Mouse (Mus musculus) telencephalon, adult 2 months (tissue): ENCODE data around the gene Wfdc10.

Source experiments
- DNase-seq: peaks from one replicate; pipeline ENCODE4 v3.0.0-alpha.2; 2011; ENCODE audit warnings: low read depth, low spot score

The Wfdc10 gene

DNA sequence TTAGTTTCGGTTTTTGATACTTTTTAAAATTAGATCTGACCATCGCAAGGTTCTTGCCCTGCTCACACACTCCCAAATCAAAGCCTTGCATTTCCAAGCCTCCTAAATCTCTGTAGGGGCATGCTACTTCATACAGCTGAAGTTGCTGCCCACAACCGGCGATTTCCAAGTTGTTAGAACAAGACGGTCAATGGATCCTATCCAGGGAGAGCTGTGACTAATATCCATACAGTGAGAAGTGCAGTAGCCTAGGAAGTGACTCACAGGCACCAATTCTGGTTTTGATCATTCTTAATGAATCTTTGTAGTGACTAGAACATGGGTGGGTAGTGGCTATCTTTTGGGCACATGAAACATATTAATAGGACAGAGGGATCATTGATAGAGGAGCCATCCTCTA lies 45.9 kb downstream of the Wfdc10 start:
- DNase-seq: no peak

DNA sequence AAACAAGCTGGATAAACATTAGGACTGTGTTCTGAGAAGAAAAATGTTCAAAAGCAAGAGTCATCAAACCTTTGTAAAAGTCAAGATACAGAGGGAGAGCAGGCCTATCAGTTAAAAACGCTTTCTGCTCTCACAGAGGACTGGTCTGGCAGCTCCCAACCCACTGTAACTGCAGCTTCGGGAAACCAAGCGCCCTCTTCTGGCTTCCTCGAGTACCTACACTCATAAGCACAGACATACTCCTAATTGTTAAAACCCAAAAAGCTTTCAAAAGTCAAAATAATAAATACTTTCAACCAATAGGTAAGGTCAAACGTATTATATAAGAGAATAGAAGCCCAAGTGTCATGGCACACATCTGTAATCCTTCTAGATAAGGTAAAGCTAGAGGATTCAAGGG lies 48.4 kb downstream of the Wfdc10 start:
- DNase-seq: no peak

DNA sequence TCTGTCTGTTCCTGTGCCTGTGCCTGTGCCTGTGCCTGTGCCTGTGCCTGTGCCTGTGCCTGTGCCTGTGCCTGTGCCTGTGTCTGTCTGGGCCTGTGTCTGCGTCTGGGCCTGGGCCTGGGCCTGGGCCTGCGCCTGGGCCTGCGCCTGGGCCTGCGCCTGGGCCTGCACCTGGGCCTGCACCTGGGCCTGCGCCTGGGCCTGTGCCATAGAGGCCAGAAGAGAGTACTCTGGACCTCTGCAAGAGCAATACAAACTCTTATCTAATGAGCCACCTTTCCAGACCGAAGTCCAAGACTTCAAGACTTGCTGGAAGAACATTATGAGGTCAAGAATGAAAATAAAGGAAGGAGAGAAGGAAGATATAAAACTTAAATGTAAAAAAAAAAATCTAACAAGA lies 49.5 kb downstream of the Wfdc10 start:
- no peak for DNase-seq

DNA sequence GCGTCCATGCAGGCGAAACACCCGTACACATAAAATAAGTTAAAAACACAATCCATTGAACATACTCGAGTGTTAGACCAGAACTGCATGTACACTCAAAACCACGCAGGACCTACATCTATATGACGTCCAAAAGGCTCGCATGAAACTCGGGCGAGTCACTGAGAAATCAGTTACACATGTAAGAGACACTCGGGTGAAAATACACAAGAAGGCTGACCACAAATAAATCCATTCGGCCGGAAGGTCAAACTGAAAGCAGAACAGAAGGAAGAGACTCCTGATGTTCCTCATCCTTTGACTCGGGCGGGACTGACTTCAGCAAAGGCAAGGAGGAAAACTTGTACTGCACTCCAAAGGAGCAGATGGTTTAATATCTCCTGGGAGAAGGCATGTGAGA lies 50.1 kb downstream of the Wfdc10 start:
- no peak for DNase-seq
